Mouse (Mus musculus): ENCODE measurements around the gene St6galnac6.

DNA sequence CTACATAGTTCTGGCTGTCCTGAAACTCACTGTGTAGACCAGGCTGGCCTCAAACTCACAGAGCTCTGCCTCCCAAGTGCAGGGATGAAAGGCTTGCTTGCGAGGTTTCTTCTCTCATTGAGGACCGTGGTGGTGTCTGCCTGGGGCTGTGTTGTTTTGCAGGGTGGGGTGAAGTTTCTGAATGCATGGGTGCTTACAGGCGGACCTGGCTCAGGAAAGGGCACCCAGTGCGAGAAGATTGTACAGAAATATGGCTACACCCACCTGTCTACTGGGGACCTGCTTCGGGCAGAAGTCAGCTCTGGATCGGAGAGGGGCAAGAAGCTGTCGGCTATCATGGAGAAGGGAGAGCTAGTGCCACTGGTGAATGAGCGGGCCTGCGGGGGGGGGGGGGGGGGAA is 30.5 kb downstream of the St6galnac6 start:
- TF ChIP-seq CTCF (IDR thresholded peaks at IDR 0.05; ENCODE audit: insufficient read depth, low read depth, low read length): no peak
- TF ChIP-seq POLR2A (IDR thresholded peaks at IDR 0.05; ENCODE audit: insufficient read depth, low read depth, low read length): no peak
